Mouse (Mus musculus): ENCODE measurements around the gene Omd. TPM values are rescaled to one million over a fixed set of nuclear protein-coding genes. Genes with fewer than 3 reads are reported as not detected.

Gene Omd
- polyA plus RNA-seq (2012; ENCODE audit: low replicate concordance) = not detected in 2 replicates

GRCm38 (mm10) chr13:49581541-49582530 is at the start of gene Omd:
Omd (plus strand) TSS chr13:49582462.

GRCm38 (mm10) chr13:49544279-49544678 is 38.0 kb upstream of the Omd start, which contains the start of gene Aspn:
Aspn (plus strand) TSS chr13:49544443.

GRCm38 (mm10) chr13:49607714-49608113 is 25.5 kb downstream of the Omd start, which contains the start of gene Ogn:
Ogn (plus strand) TSS chr13:49608046.

Other genes with a start within 250 kb of the Omd start
- gene Bicd2, start 240.9 kb upstream of the Omd start, polyA plus RNA-seq (2012; ENCODE audit: low replicate concordance) = 24.0 and 39.6 TPM in 2 replicates
- 0.39 and 2.7 TPM in 2 replicates for gene Ippk, start 161.2 kb upstream of the Omd start, polyA plus RNA-seq (2012; ENCODE audit: low replicate concordance)
- 0.09 TPM in 1 of 2 replicates, not detected in the other for gene Tes3-ps, start 89.1 kb upstream of the Omd start, polyA plus RNA-seq (2012; ENCODE audit: low replicate concordance)
- 0.05 TPM in 1 of 2 replicates, not detected in the other for gene Ecm2, start 77.7 kb upstream of the Omd start, polyA plus RNA-seq (2012; ENCODE audit: low replicate concordance)
- gene Aspn, start 38.0 kb upstream of the Omd start, polyA plus RNA-seq (2012; ENCODE audit: low replicate concordance) = not detected in 2 replicates
- not detected in 2 replicates for gene Ogn, start 25.6 kb downstream of the Omd start, polyA plus RNA-seq (2012; ENCODE audit: low replicate concordance)
- gene Cenpp, start 70.3 kb downstream of the Omd start, polyA plus RNA-seq (2012; ENCODE audit: low replicate concordance) = 6.2 and 7.2 TPM in 2 replicates
- 0.16 and 1.4 TPM in 2 replicates for gene Nol8, start 70.6 kb downstream of the Omd start, polyA plus RNA-seq (2012; ENCODE audit: low replicate concordance)
- gene Iars, start 99.6 kb downstream of the Omd start, polyA plus RNA-seq (2012; ENCODE audit: low replicate concordance) = 4.9 and 25.5 TPM in 2 replicates
- gene Gm30302, start 216.5 kb downstream of the Omd start, polyA plus RNA-seq (2012; ENCODE audit: low replicate concordance) = not detected in 2 replicates

Data from leukemia stem cell, adult 10-12 weeks (primary cell).